Mouse (Mus musculus) heart, adult 8-10 months (tissue): ENCODE measurements at regions not wholly inside any gene's neighbourhood (a gene's known extent, or its start where the extent isn't known, plus 50 kb on each side); places are given as distances from the start of the nearest gene placed in this dataset.
"Not testable (repeated sequence)": the region's sequence is repeated elsewhere in the genome, so short reads cannot be mapped to it uniquely, and the experiment has no call there.

Experiments used
- DNase-seq: peaks from one replicate; pipeline ENCODE4 v3.0.0; 2022; ENCODE audit warnings: low spot score

DNA sequence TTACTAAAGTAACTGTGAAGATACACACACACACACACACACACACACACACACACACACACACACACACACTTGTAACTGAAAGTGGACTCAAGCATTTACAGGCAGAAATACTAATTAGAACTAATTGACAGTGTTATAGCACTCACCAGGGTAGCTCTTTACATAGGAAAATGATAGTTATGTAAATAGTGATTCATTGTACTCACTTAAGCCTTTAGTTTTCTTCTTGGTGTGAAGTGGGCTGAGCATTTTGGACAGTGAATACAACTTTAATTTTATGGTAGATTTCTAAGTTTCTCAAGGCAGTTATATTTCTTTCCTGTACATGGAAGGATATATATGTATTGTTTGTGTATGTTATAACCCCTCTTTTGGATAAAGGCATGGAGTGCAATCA is 704.5 kb upstream of the Nr2f1 start:
- DNase-seq: no peak

DNA sequence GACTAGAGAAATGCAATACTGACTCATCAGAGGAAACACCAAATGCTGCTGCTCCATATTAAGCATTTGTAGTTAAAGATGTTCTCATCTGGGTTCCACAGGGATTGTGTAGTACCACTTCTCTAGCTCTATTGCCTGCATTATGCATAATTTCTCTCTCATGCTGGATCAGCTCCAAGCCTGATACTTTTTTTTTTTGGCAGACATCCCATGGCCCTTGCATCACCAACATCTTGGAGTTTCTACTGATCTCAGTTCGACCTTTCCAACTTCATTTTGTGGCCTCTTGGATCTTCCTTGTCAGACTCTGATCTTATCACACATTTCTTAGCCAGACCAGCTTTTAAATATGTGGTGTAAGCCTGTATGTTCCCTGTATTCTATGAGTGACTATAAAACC is 701.1 kb upstream of the Nr2f1 start:
- DNase-seq: no peak

DNA sequence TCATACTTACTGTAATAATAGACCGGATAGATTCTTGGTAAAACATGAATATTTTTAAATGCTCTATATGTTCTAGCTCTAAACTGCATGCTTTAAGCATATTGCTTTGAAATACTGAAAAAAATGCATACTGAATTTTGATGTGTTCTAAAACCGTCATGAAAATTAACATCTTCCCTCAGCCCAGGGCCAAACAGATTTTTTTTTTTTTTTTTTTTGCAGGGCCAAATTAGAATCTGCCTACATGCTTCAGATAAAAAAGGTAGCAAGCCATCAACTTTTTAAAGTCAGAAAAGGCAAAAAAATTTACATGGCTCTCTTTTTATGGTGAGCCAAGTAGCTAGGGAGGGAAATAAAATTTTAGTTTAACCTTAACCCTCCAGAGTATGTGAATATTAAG is 692.7 kb upstream of the Nr2f1 start:
- no peak for DNase-seq

DNA sequence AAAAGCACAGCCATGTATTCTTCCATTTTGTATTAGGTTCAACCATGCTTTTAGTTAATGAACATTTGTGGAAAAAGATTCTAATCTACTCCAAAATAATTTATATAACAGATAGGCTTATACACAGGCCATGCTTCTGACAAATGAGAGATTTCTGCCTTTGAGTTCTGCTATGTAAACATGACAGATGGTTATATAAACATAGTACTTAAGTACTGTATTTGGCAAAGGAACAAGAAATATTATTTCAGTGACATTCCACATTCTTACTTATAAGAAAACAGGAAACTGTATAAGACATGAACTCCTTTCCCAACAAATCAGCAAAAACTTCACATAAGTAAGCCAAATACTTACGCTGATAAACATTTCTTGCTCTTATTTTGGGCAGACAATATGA is 683.5 kb upstream of the Nr2f1 start:
- DNase-seq: no peak

DNA sequence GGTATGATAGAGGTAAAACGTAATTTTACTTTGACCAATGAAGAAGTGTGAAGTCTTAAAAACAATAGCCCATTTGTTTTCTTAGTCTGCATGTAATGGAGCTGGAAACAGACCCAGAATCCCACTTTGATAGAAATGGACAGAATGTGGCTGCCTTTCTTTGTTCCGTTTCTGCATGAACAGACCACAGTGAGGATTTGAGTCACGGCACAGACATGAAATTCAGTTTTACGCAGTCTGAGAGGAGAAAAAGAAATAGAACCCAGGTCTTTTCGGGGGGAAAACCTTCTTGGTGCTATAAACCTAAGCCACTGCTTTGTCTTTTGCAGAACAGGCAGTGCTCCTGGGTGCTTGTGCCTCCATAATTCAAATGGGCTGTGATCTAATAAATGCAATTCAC is 673.0 kb upstream of the Nr2f1 start:
- no peak for DNase-seq

DNA sequence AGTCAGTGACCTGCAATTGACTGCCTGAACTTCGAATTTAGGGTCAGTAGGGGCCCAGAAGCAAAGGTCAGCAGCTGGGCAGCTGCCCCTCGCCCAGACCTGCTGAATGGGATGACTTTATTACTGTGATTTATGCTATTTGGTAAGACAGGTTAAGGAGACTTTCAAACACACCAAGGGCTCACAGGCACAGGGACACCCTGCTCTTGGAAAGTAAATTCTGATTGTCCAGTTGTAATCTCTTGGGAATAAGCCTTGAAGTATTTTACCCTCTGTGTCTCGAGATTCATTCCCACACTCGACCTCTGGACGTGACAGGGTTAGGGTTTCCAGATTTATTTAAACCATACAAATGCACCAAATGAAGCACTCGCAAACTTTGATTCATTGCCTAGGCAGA is 672.4 kb upstream of the Nr2f1 start:
- DNase-seq: no peak

DNA sequence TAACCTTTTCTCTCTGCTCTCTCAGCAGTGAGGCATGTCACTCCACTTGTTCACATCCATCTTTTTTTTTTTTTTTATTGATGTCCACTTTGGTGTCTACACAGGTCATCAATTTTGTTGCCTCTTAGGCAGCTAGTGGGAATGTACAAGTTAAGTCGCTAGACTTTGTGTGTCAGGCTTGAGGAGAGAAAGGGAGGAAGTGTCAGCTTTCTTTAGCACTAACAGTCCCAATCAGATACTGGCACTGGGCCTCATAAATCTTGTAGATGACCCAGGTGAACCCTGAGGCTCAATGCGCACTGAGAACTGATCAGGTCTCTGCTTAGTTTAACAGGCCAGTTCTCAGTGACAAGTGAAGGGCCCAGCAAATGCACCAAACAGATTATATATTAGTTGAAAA is 671.7 kb upstream of the Nr2f1 start:
- DNase-seq: no peak

DNA sequence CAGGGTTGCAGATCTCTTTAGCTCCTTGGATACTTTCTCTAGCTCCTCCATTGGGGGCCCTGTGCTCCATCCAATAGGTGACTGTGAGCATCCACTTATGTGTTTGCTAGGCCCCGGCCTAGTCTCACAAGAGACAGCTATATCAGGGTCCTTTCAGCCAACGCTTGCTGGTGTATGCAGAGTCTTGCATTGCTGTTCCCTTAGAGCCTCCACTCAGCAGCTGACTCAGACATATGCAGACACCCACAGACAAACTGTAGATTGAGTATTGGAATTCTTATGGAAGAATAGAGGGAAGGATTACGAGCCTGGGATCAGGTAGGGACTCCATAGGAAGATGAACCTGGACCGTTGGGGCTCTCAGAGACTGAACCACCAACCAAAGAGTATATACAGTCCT is 624.8 kb upstream of the Nr2f1 start:
- DNase-seq: not testable (repeated sequence)

DNA sequence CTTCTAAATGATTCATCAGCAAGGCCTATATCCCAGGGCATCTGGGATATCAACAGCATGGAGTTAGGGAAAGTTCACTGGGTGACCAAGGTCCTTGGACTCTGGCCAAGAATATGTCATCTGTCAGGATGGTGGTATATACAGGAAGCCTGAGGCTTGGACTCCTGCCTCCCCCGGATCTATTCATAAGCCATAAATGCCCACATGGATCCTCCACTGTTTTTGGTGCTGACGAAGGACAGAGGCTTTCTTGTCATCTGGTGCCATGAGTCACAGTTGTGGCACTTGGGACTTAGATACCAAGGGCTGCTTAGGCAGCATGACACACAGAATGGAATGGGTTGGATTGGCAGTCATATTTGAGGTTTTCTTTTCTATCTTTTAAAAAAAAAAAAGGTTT is 610.1 kb upstream of the Nr2f1 start:
- no peak for DNase-seq

DNA sequence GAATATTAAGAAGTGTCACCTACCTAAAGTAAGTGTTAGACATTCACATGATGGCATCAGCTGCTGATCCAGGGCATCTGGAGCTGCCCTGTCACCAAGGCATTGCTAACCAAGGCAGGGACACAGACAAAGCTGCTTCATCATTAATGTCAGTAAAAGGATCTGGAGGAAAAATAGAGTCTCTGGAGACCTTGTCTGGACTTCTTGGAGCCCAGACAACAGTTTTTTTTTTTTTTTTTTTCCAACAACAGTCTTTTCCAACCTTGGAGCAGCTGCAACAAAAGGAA is 603.2 kb upstream of the Nr2f1 start:
- peak; percentile 2 for DNase-seq

DNA sequence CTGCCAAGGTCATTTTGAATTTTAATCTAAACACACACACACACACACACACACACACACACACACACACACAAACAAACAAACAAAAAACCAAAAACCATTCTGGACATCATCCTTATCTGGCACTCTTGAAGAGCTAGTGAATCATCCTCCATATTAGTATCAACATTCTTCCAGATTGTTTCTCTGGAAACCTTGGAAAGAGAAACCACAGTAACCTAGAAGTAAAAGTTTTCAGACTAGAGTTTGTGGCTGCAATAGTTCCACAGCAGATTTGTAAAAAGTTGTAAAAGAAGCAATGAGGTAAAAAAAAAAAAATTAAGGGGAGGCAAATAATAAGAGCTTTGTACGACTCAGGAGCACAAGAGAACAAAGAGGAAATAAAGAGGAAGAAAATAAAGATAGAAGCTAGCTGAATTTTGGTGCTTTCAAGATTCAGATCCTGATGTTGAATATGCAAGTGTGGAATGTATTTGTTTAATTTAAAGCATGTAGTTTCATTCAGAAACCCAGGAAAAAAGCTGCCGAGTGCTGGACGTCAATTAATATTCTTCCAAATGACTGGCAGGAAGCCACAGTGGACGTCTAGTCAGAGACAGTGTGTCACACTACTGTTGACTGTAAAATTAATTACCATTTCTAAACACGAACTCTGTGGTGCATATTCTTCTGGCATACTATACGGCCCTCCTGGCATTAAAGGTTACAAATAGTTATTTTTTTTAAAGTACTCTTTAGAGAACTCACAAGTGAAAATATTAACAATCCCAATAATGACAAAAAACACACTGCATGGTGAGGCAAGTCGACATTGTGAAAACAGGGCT is 602.7 kb upstream of the Nr2f1 start:
- DNase-seq: no peak

DNA sequence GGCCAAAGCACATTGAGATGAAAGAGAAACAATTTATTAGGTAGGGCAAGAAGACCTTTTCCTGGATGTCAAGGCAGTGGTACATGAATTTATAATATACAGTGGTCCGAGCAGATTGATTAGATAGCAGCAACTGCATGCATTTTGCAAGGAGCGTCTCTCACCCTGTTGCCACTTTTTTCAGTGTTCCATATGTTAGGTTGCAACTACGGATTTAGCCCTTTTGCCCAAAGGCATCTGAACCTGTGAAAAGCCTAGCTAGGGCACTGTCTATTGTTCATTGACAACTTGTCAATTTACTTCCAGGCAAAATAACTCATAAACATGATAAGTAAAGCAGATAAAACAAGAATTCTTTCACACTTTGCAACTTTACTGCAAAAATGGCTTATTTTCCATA is 600.1 kb upstream of the Nr2f1 start:
- no peak for DNase-seq

DNA sequence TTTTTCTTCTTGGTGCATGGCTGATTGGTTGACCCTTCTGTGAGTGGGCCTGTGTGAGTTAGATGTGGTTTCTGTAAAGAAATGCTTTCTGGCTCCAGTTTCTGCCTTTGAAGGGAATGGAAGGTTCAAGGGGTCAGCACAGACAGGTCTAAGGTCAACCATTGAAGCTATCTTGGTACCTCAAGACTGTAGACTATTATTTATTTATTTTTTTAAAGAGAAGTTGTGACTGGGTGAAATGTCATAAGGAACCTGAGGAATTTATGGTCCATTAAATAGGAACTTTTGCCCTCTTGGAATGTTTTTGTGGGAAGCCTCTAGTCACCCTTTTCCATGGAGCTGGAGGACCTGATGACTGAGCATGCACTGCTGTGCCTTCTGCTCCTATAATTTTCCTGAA is 595.7 kb upstream of the Nr2f1 start:
- no peak for DNase-seq

DNA sequence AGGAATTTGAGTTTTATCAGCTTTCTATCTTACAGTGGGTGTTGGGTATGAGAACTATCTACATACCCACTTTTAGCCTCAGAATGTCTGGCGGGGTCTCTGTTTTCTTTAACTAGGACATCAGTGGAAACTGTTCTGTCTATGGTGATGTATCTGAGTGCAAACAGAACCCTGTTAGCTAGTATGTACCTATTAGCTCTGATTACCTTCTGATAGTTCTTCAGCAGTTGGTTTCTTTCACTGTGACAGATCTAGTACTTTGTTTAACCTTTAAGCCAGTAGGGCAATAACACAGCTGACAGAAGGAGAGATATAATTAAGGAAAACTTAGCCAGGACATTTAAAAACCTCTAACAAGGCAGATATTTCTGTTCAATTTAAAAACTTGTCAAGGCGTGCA is 584.7 kb upstream of the Nr2f1 start:
- no peak for DNase-seq

DNA sequence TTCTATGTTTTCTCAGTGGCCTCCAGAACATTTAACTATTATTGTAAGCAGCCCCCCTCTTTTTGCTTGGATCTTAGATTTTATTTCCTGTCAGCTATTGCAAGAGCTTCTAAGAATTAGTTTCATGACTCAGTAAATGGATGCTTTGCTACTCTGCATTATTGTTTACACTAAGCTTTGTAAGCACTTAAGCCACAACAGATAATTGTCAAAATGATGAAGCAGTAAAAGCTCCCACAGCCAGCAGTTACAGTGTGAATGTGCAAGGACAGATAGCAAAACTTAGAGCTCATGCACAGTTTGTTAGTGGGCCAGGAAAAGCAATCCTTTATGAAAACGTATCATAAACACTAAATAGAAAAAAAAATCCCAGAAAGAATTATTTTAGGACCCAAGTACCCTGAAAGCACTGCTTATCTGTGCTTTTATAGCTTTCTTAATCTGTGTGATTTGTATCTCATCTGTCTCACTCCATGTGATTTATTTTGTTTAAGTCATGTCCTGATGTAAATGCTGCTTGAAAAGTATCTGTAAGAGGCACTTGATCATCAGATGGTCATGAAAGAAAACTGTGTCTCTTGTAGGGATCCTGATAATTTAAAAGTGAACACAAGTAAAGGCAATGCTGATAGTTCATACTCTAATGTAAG is 584.2 kb upstream of the Nr2f1 start:
- DNase-seq: no peak
